Mouse (Mus musculus): ENCODE measurements around the gene Hsf4.
A peak's percentile ranks its signal among the peaks of the same experiment; 100 is the strongest.

Gene Hsf4

DNA sequence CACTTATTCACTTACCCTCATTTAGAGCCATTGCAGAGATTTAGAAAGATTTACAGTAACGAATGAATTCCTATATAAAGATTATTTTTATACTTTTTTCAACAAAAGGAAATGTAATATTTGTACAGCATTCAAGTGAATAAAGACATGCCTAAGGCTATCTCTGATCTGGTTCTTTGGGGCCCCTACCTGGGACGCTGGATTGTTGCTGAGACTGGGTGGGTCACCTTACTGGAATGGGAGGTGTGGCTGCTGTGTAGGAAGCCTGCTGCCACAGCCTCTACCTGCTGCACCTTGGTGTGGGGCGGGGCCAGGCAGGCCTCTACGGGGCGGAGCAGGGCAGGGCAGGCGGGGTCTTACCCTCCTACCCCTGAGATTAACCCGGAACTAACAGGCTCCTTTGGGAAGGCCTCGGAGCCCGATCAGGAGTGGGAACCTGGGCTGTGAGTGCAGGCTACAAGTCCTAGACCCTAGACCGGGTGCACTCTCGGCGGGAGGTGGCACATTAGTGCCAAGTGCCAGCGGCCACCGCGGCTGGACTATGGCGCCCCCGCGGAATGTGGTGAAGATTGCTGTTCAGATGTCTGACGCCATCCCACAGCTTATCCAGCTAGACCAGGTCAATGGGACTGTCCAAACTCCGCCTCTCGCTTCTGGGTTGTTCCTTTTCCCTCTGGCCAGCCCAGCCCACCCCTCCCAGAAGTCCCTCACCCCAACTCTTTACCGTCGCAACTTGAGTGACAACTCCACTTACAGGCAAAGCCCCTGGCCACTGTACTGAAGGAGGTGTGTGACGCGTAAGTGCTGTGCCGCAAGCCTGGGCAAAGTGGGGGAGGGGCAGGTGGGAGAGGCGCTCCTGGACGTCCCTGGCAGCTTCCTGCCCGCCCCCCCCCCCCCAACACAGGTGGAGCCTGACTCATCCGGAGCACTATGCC, 35.9 kb downstream of the Hsf4 start, which contains the start of gene Elmo3:
Elmo3 (plus strand) TSS at position 391 of the 935 bp plus-strand sequence.
- peak; percentile 63 for DNase-seq (ENCODE audit: low spot score)

- no peak for DNase-seq (ENCODE audit: low spot score)
Observed at GRCm38 (mm10) chr8:105306146-105306691, 36.6 kb downstream of the Hsf4 start.

DNA sequence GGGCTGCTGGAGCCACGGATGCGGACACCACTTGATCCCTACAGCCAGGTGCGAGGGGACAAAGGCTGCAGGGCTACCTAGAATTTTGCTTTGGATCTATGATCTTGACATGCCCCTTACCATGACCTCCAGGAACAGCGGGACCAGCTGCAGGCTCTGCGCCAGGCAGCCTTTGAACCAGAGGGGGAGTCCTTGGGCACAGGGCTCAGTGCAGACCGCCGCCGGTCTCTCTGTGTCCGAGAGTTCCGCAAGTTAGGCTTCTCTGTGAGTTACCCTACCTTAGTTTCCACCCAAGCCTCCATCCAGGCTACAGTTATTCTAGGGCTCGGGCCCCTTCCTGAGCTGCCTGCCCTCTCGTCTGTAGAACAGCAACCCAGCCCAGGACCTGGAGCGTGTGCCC, 38.1 kb downstream of the Hsf4 start:
- no peak for DNase-seq (ENCODE audit: low spot score)

DNA sequence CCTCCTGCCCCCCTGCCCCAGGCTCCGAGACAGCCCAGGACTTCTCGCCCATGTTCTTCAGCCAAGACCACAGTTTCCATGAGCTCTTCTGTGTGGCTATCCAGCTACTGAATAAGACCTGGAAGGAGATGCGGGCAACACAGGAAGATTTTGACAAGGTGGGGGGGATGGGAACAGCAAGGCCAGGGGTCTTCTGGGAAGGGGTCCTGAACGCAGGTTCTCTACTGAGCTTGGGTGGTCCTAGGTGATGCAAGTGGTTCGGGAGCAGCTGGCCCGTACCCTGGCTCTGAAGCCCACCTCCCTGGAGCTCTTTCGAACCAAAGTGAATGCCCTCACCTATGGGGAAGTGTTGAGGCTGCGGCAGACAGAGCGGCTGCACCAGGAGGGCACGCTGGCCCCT, 38.8 kb downstream of the Hsf4 start:
- no peak for DNase-seq (ENCODE audit: low spot score)

GRCm38 (mm10) chr8:105309142-105309847, 39.7 kb downstream of the Hsf4 start:
- no peak for DNase-seq (ENCODE audit: low spot score)

GRCm38 (mm10) chr8:105310118-105310517, 40.5 kb downstream of the Hsf4 start:
- no peak for DNase-seq (ENCODE audit: low spot score)

DNA sequence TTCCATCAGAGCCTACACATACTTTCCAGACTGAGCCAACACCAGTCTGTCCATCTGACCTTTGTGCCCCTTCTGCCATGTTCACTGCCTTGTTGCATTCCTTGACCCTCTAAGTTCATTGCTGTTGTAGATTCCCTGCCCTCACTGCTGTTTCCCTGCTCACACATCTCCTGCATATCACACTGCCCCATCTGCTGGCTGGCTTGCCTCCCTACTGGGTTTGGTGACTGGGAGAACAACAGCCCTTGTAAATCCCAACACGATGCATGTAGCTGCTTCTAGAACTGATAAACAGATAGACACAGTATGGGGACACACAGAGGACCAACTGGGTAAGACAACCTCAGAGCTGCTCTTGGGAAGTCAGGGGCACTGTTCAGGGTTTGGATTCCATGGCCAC, 42.1 kb downstream of the Hsf4 start:
- DNase-seq (ENCODE audit: low spot score): no peak

GRCm38 (mm10) chr8:105312891-105313481, 43.4 kb downstream of the Hsf4 start:
- DNase-seq (ENCODE audit: low spot score): no peak

DNA sequence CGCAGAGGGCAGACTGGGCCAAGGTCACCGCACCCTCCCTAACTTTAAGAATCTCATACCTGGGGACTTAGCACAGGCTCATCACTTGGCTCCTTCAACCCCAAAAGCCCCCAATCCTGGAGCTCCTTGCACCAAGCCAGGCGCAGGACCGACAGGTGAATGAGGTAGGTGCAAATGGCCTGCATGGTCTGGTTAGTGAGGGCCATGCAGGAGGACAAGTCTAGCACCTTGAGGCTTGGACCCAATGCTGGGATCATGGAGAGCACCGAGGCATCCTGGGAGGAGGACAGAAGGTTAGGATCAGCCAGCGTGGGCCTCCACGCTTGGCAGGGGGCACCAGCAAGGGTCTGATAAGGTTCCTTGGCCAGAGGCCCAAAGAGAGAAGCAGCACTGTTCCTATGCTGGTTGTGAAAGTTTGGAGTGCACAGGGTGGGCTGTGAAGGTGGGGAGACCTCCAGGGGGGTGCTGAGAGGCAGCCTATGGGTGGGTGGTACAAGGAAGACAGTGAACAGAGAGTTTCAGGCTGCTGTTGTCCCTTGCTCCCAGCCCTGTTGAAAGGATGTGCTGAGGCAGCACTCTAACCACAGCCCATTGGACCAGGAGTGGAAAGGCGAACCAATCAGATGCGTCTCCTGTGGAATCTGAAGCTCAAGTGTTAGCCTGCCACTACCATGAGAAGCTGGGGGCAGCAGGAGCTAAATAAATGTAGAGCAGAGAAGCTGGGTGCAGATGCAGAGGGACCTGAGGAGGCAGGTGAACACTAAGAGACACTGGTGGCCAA, 44.2 kb downstream of the Hsf4 start:
- no peak for DNase-seq (ENCODE audit: low spot score)

- no peak for DNase-seq (ENCODE audit: low spot score)
Observed at GRCm38 (mm10) chr8:105315073-105315769, 45.6 kb downstream of the Hsf4 start.

GRCm38 (mm10) chr8:105317941-105318340, 48.3 kb downstream of the Hsf4 start:
- DNase-seq (ENCODE audit: low spot score): no peak

GRCm38 (mm10) chr8:105318662-105319190, 49.1 kb downstream of the Hsf4 start:
- no peak for DNase-seq (ENCODE audit: low spot score)

- no peak for DNase-seq (ENCODE audit: low spot score)
Observed at GRCm38 (mm10) chr8:105323183-105323582, 53.6 kb downstream of the Hsf4 start.
